Mouse (Mus musculus) layer of hippocampus, postnatal 25 days (tissue): ENCODE results near the gene Grm4. TPM values are rescaled to one million over a fixed set of nuclear protein-coding genes. Genes with fewer than 3 reads are reported as not detected.

ENCODE experiments used
- total RNA-seq, 2 experiments: library from RNA; stranded (reverse); gene quantifications; 2 replicates each; pipeline ENCODE4 v1.2.3; 2021

The Grm4 gene
- total RNA-seq, 2 experiments from 2014 or later = 10.3 to 12.2 TPM

Other genes starting within 250 kb of the Grm4 start
- gene Hmga1, start 35.1 kb upstream of the Grm4 start, total RNA-seq = 10 to 100 TPM; 33.6 to 35.7 TPM
- 10 to 100 TPM; 65.6 to 69.5 TPM for gene AI413582, start 44.4 kb upstream of the Grm4 start, total RNA-seq
- gene Nudt3, start 102.1 kb upstream of the Grm4 start, total RNA-seq = 100 to 1,000 TPM; 534 to 560 TPM
- 1 to 10 TPM in 1 of 2 experiments, not detected in 1; 1.5 TPM for gene RPS10-NUDT3, start 113.8 kb upstream of the Grm4 start, total RNA-seq
- 100 to 1,000 TPM; 437 to 494 TPM for gene Rps10, start 115.3 kb upstream of the Grm4 start, total RNA-seq
- 100 to 1,000 TPM; 302 to 321 TPM for gene Pacsin1, start 134.1 kb upstream of the Grm4 start, total RNA-seq
- gene Spdef, start 207.6 kb upstream of the Grm4 start, total RNA-seq = not detected